ENCODE assay signal across 8 mouse cellular contexts in the genomic region with DNA sequence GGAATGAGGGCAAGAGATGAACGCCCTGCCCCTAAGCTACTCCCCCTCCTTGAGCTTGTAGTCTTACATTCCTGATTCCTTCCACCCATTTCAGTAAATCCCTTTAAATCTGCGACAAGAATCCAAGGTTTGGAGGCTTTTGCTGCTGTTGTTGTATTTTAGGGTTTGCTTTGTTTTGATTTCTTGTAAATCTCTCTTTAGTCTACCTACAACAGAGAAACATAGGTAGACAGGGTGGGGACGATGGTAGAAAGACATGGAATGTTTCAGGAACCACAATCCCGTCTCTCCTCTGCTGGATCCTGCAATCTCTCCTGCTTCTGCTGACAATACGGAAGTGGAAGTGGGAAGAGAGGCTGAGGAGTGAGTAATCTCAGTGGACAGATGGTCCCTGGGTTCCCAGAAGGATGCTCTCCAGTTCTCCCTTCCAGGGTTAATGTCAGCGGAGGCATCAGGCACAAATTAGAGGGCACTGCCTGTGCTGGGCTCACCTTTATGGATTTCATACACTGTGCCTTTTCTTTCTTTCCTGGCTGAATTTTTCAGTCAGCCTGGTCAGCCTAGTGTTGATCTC. TPM values are rescaled to one million over a fixed set of nuclear protein-coding genes. Genes with fewer than 3 reads are reported as not detected.
DNase-seq lines count a peak whose midpoint lies in the region; ATAC-seq and TF ChIP-seq lines count a peak whose summit lies in the region.

No protein-coding gene starts in this region.

- H3K4me1 ChIP-seq in limb, embryonic 12.5 days (replicated peaks), result peaks cover 8% of the 10 kb centered on the region
- H3K4me1 ChIP-seq in olfactory bulb, adult 2 months (ENCODE audit: control insufficient read depth, insufficient read depth, low read length), result peaks cover 2% of the 10 kb centered on the region; the same call in 1 of the 2 replicates

- peak overlapping the region; percentile 49 for H3K4me3 ChIP-seq in limb, embryonic 12.5 days (replicated peaks)
- peak overlapping the region; percentile 79 for H3K4me3 ChIP-seq in olfactory bulb, adult 2 months (ENCODE audit: insufficient read depth, low read depth, low read length)

- H3K9ac ChIP-seq in limb, embryonic 12.5 days (replicated peaks), result peak overlapping the region; percentile 57

- H3K36me3 ChIP-seq in limb, embryonic 12.5 days, result no peaks in the 10 kb centered on the region

- no peaks in the 10 kb centered on the region for H3K9me3 ChIP-seq in limb, embryonic 12.5 days

- intact Hi-C loops in heart, postnatal 10 days (cut with DNase I), result loop anchor here (10.0 kb wide), 1 partner anchor 548 kb away; the partner anchor contains the start of gene Sec61g

- no peak for ATAC-seq in limb, embryonic 12.5 days (ENCODE audit: insufficient number of reproducible peaks, insufficient read depth, low FRiP score, low TSS enrichment, low read depth)
- ATAC-seq in activated CD4-positive, CD25-positive, alpha-beta regulatory T cell, adult 4 months, result no peak

- H3K27ac ChIP-seq in limb, embryonic 12.5 days, result no peak overlapping the region
- peak overlapping the region; percentile 71; the same call in 1 of the 2 replicates for H3K27ac ChIP-seq in olfactory bulb, adult 2 months (ENCODE audit: insufficient read depth, low read depth, low read length)

- H3K4me2 ChIP-seq in limb, embryonic 12.5 days, result peak overlapping the region; percentile 84

- no peak for TF ChIP-seq CTCF in olfactory bulb, adult 2 months (IDR thresholded peaks at IDR 0.05; ENCODE audit: insufficient read depth, low read depth, low read length)

- DNase-seq in right cerebral cortex, adult 2 months (ENCODE audit: low spot score in 2 of 2), result peak; percentile 43
- no peak for DNase-seq in right cerebral cortex, postnatal 14 days
- DNase-seq in embryo, embryonic 9.5 days (ENCODE audit: extremely low spot score), result peak; percentile 2
- peak; percentile 4 to 9 for DNase-seq in heart, postnatal 10 days
- DNase-seq in spleen, adult 18-20 months, result no peak

- TF ChIP-seq POLR2A in olfactory bulb, adult 2 months (IDR thresholded peaks at IDR 0.05; ENCODE audit: insufficient read depth, low read depth, low read length), result no peak

- WGBS in limb, embryonic 12.5 days, result 15% methylated on average over 6 of the region's 6 CpGs
- WGBS in olfactory bulb, adult 2 months, result 6% methylated on average over 6 of the region's 6 CpGs

- H3K27me3 ChIP-seq in limb, embryonic 12.5 days, result no peaks in the 10 kb centered on the region; the same call in 1 of the 2 replicates

RNA-seq across cellular contexts. Expression of gene Plek, which starts 0.4 kb away (rescaled TPM):
- 1 to 10 TPM; 3.0 to 3.1 TPM for total RNA-seq in heart, postnatal 10 days (2021)
- 3.9 and 4.7 TPM in 2 replicates for polyA plus RNA-seq in limb, embryonic 12.5 days (2016; fragmentation: Nextera tagmentation; extraction: Ambion mirVana)
- not detected in 2 replicates for polyA plus RNA-seq in olfactory bulb, adult 2 months (2012; ENCODE audit: insufficient read depth, insufficient read length, low replicate concordance, missing spikeins)
- 1 to 10 TPM; 4.1 to 10.0 TPM for polyA plus RNA-seq in activated CD4-positive, CD25-positive, alpha-beta regulatory T cell, adult 4 months (2017; shearing (Covaris generic))

RNA-seq across cellular contexts. Expression of gene Cnrip1, which starts 1.2 kb away (rescaled TPM):
- total RNA-seq in heart, postnatal 10 days (2021), result 1 to 10 TPM; 7.1 to 8.9 TPM
- 8.3 and 9.7 TPM in 2 replicates for polyA plus RNA-seq in limb, embryonic 12.5 days (2016; fragmentation: Nextera tagmentation; extraction: Ambion mirVana)
- polyA plus RNA-seq in olfactory bulb, adult 2 months (2012; ENCODE audit: insufficient read depth, insufficient read length, low replicate concordance, missing spikeins), result not detected in 2 replicates
- polyA plus RNA-seq in activated CD4-positive, CD25-positive, alpha-beta regulatory T cell, adult 4 months (2017; shearing (Covaris generic)), result 1 to 10 TPM; 4.5 to 6.6 TPM

Comparison
In these comparisons a context has a peak if more than half of its experiments do, and no peak if none do; other contexts are left out.
1. DNase-seq: peak in right cerebral cortex, adult 2 months (2 of 2), embryo, embryonic 9.5 days (single experiment) and heart, postnatal 10 days (2 of 2); none in right cerebral cortex, postnatal 14 days (single experiment) and spleen, adult 18-20 months (0 of 2).